14 mouse cellular contexts compared by ENCODE assay signal in genomic region chr7:45014096-45014451, GRCm38 (mm10). TPM values are rescaled to one million over a fixed set of nuclear protein-coding genes. Genes with fewer than 3 reads are reported as not detected.
DNase-seq lines count a peak whose midpoint lies in the region; ATAC-seq and TF ChIP-seq lines count a peak whose summit lies in the region.
"Had no signal": no experiment of that assay in that cellular context is flagged by ENCODE, and none has a peak within 500 bp of the region (broad histone marks: within the 10 kb centered on the region; RNA-seq: fewer than 3 reads in every experiment).

No protein-coding gene starts in this region.

- 98% methylated on average over 3 of the region's 3 CpGs for WGBS in forebrain, embryonic 13.5 days
- 90% methylated on average over 3 of the region's 3 CpGs for WGBS in forebrain, embryonic 11.5 days
- 96% methylated on average over 3 of the region's 3 CpGs for WGBS in intestine, embryonic 15.5 days
- 93% methylated on average over 3 of the region's 3 CpGs for WGBS in intestine, postnatal 0 days
- 96% methylated on average over 3 of the region's 3 CpGs for WGBS in embryonic facial prominence, embryonic 10.5 days
- WGBS in limb, embryonic 13.5 days = 98% methylated on average over 3 of the region's 3 CpGs

- no peak for TF ChIP-seq CTCF in intestine, postnatal 0 days (IDR thresholded peaks at IDR 0.05; ENCODE audit: low read depth)

- peaks cover 37% of the 10 kb centered on the region for H3K4me1 ChIP-seq in forebrain, embryonic 13.5 days
- peaks cover 12% of the 10 kb centered on the region; the same call in 1 of the 2 replicates for H3K4me1 ChIP-seq in forebrain, embryonic 11.5 days (replicated peaks; ENCODE audit: control insufficient read depth, insufficient read depth, low read length)
- H3K4me1 ChIP-seq in intestine, embryonic 15.5 days (replicated peaks) = peaks cover 20% of the 10 kb centered on the region
- H3K4me1 ChIP-seq in intestine, postnatal 0 days (replicated peaks; ENCODE audit: control insufficient read depth, insufficient read depth, low read length) = 0 out of 2 replicates have a peak, but pooled peaks cover 3% of the 10 kb centered on the region
- peaks cover 35% of the 10 kb centered on the region for H3K4me1 ChIP-seq in embryonic facial prominence, embryonic 10.5 days
- peaks cover 29% of the 10 kb centered on the region for H3K4me1 ChIP-seq in limb, embryonic 13.5 days

- ATAC-seq in forebrain, embryonic 13.5 days = no peak
- ATAC-seq in forebrain, embryonic 11.5 days (replicated peaks; ENCODE audit: low FRiP score) = no peak
- no peak for ATAC-seq in intestine, embryonic 15.5 days
- no peak for ATAC-seq in intestine, postnatal 0 days
- ATAC-seq in limb, embryonic 13.5 days (ENCODE audit: low FRiP score, low read depth) = no peak

- intact Hi-C loops in gastrocnemius, postnatal 36 days (cut with DNase I) = loop anchor here (1.0 kb wide), 1 partner anchor 14 kb away; no protein-coding TSS in a partner anchor

- 0 out of 2 replicates have a peak overlapping the region, but pooled peaks have one; percentile 3 for H3K4me3 ChIP-seq in forebrain, embryonic 13.5 days
- no peak overlapping the region for H3K4me3 ChIP-seq in forebrain, embryonic 11.5 days (ENCODE audit: low read depth, low read length)
- H3K4me3 ChIP-seq in intestine, embryonic 15.5 days (replicated peaks) = no peak overlapping the region
- H3K4me3 ChIP-seq in intestine, postnatal 0 days (ENCODE audit: low read depth, low read length) = no peak overlapping the region
- H3K4me3 ChIP-seq in embryonic facial prominence, embryonic 10.5 days = peak overlapping the region; percentile 98; the same call in 1 of the 2 replicates
- H3K4me3 ChIP-seq in limb, embryonic 13.5 days = no peak overlapping the region

- peaks cover 44% of the 10 kb centered on the region for H3K36me3 ChIP-seq in forebrain, embryonic 13.5 days (ENCODE audit: poor library complexity, severe bottlenecking)
- peaks cover 15% of the 10 kb centered on the region for H3K36me3 ChIP-seq in forebrain, embryonic 11.5 days (ENCODE audit: control insufficient read depth, insufficient read depth, low read length)
- peaks cover 34% of the 10 kb centered on the region for H3K36me3 ChIP-seq in intestine, embryonic 15.5 days
- H3K36me3 ChIP-seq in intestine, postnatal 0 days (ENCODE audit: control insufficient read depth, insufficient read depth) = peaks cover 42% of the 10 kb centered on the region
- H3K36me3 ChIP-seq in embryonic facial prominence, embryonic 10.5 days (replicated peaks) = peaks cover 53% of the 10 kb centered on the region
- H3K36me3 ChIP-seq in limb, embryonic 13.5 days = peaks cover 49% of the 10 kb centered on the region

- no peak overlapping the region for H3K27ac ChIP-seq in forebrain, embryonic 13.5 days
- no peak overlapping the region for H3K27ac ChIP-seq in forebrain, embryonic 11.5 days (ENCODE audit: low read depth, low read length)
- no peak overlapping the region for H3K27ac ChIP-seq in intestine, embryonic 15.5 days
- H3K27ac ChIP-seq in intestine, postnatal 0 days (ENCODE audit: low read depth, low read length) = no peak overlapping the region
- H3K27ac ChIP-seq in embryonic facial prominence, embryonic 10.5 days (replicated peaks) = no peak overlapping the region
- H3K27ac ChIP-seq in limb, embryonic 13.5 days = no peak overlapping the region
- H3K27ac ChIP-seq: heart, adult 2 months; lung, embryonic 15.5 days had no signal

- H3K9ac ChIP-seq in forebrain, embryonic 13.5 days = 0 out of 2 replicates have a peak overlapping the region, but pooled peaks have one; percentile 12
- H3K9ac ChIP-seq in forebrain, embryonic 11.5 days (ENCODE audit: low read length) = no peak overlapping the region
- no peak overlapping the region for H3K9ac ChIP-seq in intestine, embryonic 15.5 days
- H3K9ac ChIP-seq in intestine, postnatal 0 days (ENCODE audit: low read depth, low read length) = no peak overlapping the region
- no peak overlapping the region for H3K9ac ChIP-seq in limb, embryonic 13.5 days

- H3K27me3 ChIP-seq in forebrain, embryonic 13.5 days = peaks cover 12% of the 10 kb centered on the region
- H3K27me3 ChIP-seq in forebrain, embryonic 11.5 days (ENCODE audit: control insufficient read depth, insufficient read depth, low read length) = no peaks in the 10 kb centered on the region
- H3K27me3 ChIP-seq in intestine, embryonic 15.5 days (replicated peaks) = no peaks in the 10 kb centered on the region
- no peaks in the 10 kb centered on the region for H3K27me3 ChIP-seq in intestine, postnatal 0 days (replicated peaks; ENCODE audit: control insufficient read depth, insufficient read depth, low read length)
- H3K27me3 ChIP-seq in embryonic facial prominence, embryonic 10.5 days (replicated peaks; ENCODE audit: low read depth, poor library complexity, severe bottlenecking) = peaks cover 7% of the 10 kb centered on the region; the same call in 1 of the 2 replicates
- H3K27me3 ChIP-seq in limb, embryonic 13.5 days = no peaks in the 10 kb centered on the region
- H3K27me3 ChIP-seq: lung, embryonic 15.5 days had no signal

- DNase-seq in forebrain, embryonic 11.5 days (ENCODE audit: low spot score) = no peak
- DNase-seq in embryonic facial prominence, embryonic 10.5 days (ENCODE audit: low spot score) = no peak
- DNase-seq in adrenal gland, postnatal 25 days = no peak
- no peak for DNase-seq in gastrocnemius, postnatal 36 days
- DNase-seq: adrenal gland, postnatal 14 days; heart, adult 2 months; kidney, postnatal 14 days; layer of hippocampus, adult 9-11 months; thymus, adult 2 months had no signal

- peak overlapping the region; percentile 77 for H3K4me2 ChIP-seq in forebrain, embryonic 13.5 days
- no peak overlapping the region for H3K4me2 ChIP-seq in forebrain, embryonic 11.5 days (ENCODE audit: low read depth, low read length, severe bottlenecking)
- H3K4me2 ChIP-seq in intestine, embryonic 15.5 days (replicated peaks) = peak overlapping the region; percentile 68; the same call in 1 of the 2 replicates
- no peak overlapping the region for H3K4me2 ChIP-seq in intestine, postnatal 0 days (replicated peaks; ENCODE audit: low read depth)
- H3K4me2 ChIP-seq in limb, embryonic 13.5 days (replicated peaks) = peak overlapping the region; percentile 81; the same call in 1 of the 2 replicates

- H3K9me3 ChIP-seq in forebrain, embryonic 13.5 days (replicated peaks) = no peaks in the 10 kb centered on the region
- H3K9me3 ChIP-seq in forebrain, embryonic 11.5 days (ENCODE audit: control insufficient read depth, low read length) = no peaks in the 10 kb centered on the region
- H3K9me3 ChIP-seq in intestine, embryonic 15.5 days = no peaks in the 10 kb centered on the region
- no peaks in the 10 kb centered on the region for H3K9me3 ChIP-seq in intestine, postnatal 0 days (ENCODE audit: control insufficient read depth)
- no peaks in the 10 kb centered on the region for H3K9me3 ChIP-seq in embryonic facial prominence, embryonic 10.5 days
- no peaks in the 10 kb centered on the region for H3K9me3 ChIP-seq in limb, embryonic 13.5 days
- H3K9me3 ChIP-seq: lung, embryonic 15.5 days had no signal

RNA-seq across cellular contexts. Expression of gene Scaf1, which starts 2.1 kb away (rescaled TPM):
- 35.8 and 38.9 TPM in 2 replicates for polyA plus RNA-seq in forebrain, embryonic 13.5 days (2015; fragmentation: Nextera tagmentation; extraction: Ambion mirVana)
- polyA plus RNA-seq in forebrain, embryonic 11.5 days (2014; fragmentation: Nextera tagmentation; extraction: Ambion mirVana) = 59.9 and 60.2 TPM in 2 replicates
- polyA plus RNA-seq in intestine, embryonic 15.5 days (2015; fragmentation: Nextera tagmentation; extraction: Ambion mirVana) = 32.0 and 33.6 TPM in 2 replicates
- 21.7 and 22.6 TPM in 2 replicates for polyA plus RNA-seq in intestine, postnatal 0 days (2015; fragmentation: Nextera tagmentation; extraction: Ambion mirVana)
- polyA plus RNA-seq in embryonic facial prominence, embryonic 10.5 days (2016; fragmentation: Nextera tagmentation; extraction: Ambion mirVana) = 46.2 and 47.9 TPM in 2 replicates
- 38.6 and 40.7 TPM in 2 replicates for polyA plus RNA-seq in limb, embryonic 13.5 days (2015; fragmentation: Nextera tagmentation; extraction: Ambion mirVana)
- 86.4 and 99.4 TPM in 2 replicates for total RNA-seq in adrenal gland, postnatal 25 days (2021)
- 10 to 100 TPM; 36.9 to 40.2 TPM for total RNA-seq in gastrocnemius, postnatal 36 days (2021)

RNA-seq across cellular contexts. Expression of gene Rras, which starts 3.7 kb away (rescaled TPM):
- 9.4 and 10.2 TPM in 2 replicates for polyA plus RNA-seq in forebrain, embryonic 13.5 days (2015; fragmentation: Nextera tagmentation; extraction: Ambion mirVana)
- polyA plus RNA-seq in forebrain, embryonic 11.5 days (2014; fragmentation: Nextera tagmentation; extraction: Ambion mirVana) = 15.5 and 16.6 TPM in 2 replicates
- polyA plus RNA-seq in intestine, embryonic 15.5 days (2015; fragmentation: Nextera tagmentation; extraction: Ambion mirVana) = 57.6 and 61.0 TPM in 2 replicates
- 94.6 and 100 TPM in 2 replicates for polyA plus RNA-seq in intestine, postnatal 0 days (2015; fragmentation: Nextera tagmentation; extraction: Ambion mirVana)
- 18.8 and 20.3 TPM in 2 replicates for polyA plus RNA-seq in embryonic facial prominence, embryonic 10.5 days (2016; fragmentation: Nextera tagmentation; extraction: Ambion mirVana)
- 27.5 and 29.1 TPM in 2 replicates for polyA plus RNA-seq in limb, embryonic 13.5 days (2015; fragmentation: Nextera tagmentation; extraction: Ambion mirVana)
- total RNA-seq in adrenal gland, postnatal 25 days (2021) = 94.0 and 102 TPM in 2 replicates
- 10 to 100 TPM; 20.6 to 21.8 TPM for total RNA-seq in gastrocnemius, postnatal 36 days (2021)

RNA-seq across cellular contexts. Expression of gene Bcl2l12, which starts 15.6 kb away (rescaled TPM):
- 40.5 and 45.6 TPM in 2 replicates for polyA plus RNA-seq in forebrain, embryonic 13.5 days (2015; fragmentation: Nextera tagmentation; extraction: Ambion mirVana)
- 70.6 and 74.9 TPM in 2 replicates for polyA plus RNA-seq in forebrain, embryonic 11.5 days (2014; fragmentation: Nextera tagmentation; extraction: Ambion mirVana)
- 37.3 and 43.6 TPM in 2 replicates for polyA plus RNA-seq in intestine, embryonic 15.5 days (2015; fragmentation: Nextera tagmentation; extraction: Ambion mirVana)
- 18.3 and 19.6 TPM in 2 replicates for polyA plus RNA-seq in intestine, postnatal 0 days (2015; fragmentation: Nextera tagmentation; extraction: Ambion mirVana)
- polyA plus RNA-seq in embryonic facial prominence, embryonic 10.5 days (2016; fragmentation: Nextera tagmentation; extraction: Ambion mirVana) = 87.0 and 90.7 TPM in 2 replicates
- 77.3 and 78.4 TPM in 2 replicates for polyA plus RNA-seq in limb, embryonic 13.5 days (2015; fragmentation: Nextera tagmentation; extraction: Ambion mirVana)
- 18.7 and 24.4 TPM in 2 replicates for total RNA-seq in adrenal gland, postnatal 25 days (2021)
- total RNA-seq in gastrocnemius, postnatal 36 days (2021) = 1 to 10 TPM; 8.0 to 8.9 TPM

RNA-seq across cellular contexts. Expression of gene Irf3, which starts 16.6 kb away (rescaled TPM):
- 67.9 and 72.7 TPM in 2 replicates for polyA plus RNA-seq in forebrain, embryonic 13.5 days (2015; fragmentation: Nextera tagmentation; extraction: Ambion mirVana)
- polyA plus RNA-seq in forebrain, embryonic 11.5 days (2014; fragmentation: Nextera tagmentation; extraction: Ambion mirVana) = 75.3 and 86.0 TPM in 2 replicates
- polyA plus RNA-seq in intestine, embryonic 15.5 days (2015; fragmentation: Nextera tagmentation; extraction: Ambion mirVana) = 89.9 and 99.6 TPM in 2 replicates
- polyA plus RNA-seq in intestine, postnatal 0 days (2015; fragmentation: Nextera tagmentation; extraction: Ambion mirVana) = 53.2 and 56.4 TPM in 2 replicates
- 70.3 and 77.5 TPM in 2 replicates for polyA plus RNA-seq in embryonic facial prominence, embryonic 10.5 days (2016; fragmentation: Nextera tagmentation; extraction: Ambion mirVana)
- polyA plus RNA-seq in limb, embryonic 13.5 days (2015; fragmentation: Nextera tagmentation; extraction: Ambion mirVana) = 94.6 and 96.8 TPM in 2 replicates
- total RNA-seq in adrenal gland, postnatal 25 days (2021) = 138 and 151 TPM in 2 replicates
- 10 to 100 TPM; 18.3 to 20.3 TPM for total RNA-seq in gastrocnemius, postnatal 36 days (2021)

RNA-seq across cellular contexts. Expression of gene Prmt1, which starts 27.7 kb away (rescaled TPM):
- polyA plus RNA-seq in forebrain, embryonic 13.5 days (2015; fragmentation: Nextera tagmentation; extraction: Ambion mirVana) = 815 and 859 TPM in 2 replicates
- 286 and 301 TPM in 2 replicates for polyA plus RNA-seq in forebrain, embryonic 11.5 days (2014; fragmentation: Nextera tagmentation; extraction: Ambion mirVana)
- 449 and 456 TPM in 2 replicates for polyA plus RNA-seq in intestine, embryonic 15.5 days (2015; fragmentation: Nextera tagmentation; extraction: Ambion mirVana)
- polyA plus RNA-seq in intestine, postnatal 0 days (2015; fragmentation: Nextera tagmentation; extraction: Ambion mirVana) = 124 and 130 TPM in 2 replicates
- 968 and 991 TPM in 2 replicates for polyA plus RNA-seq in embryonic facial prominence, embryonic 10.5 days (2016; fragmentation: Nextera tagmentation; extraction: Ambion mirVana)
- polyA plus RNA-seq in limb, embryonic 13.5 days (2015; fragmentation: Nextera tagmentation; extraction: Ambion mirVana) = 670 and 703 TPM in 2 replicates
- 177 and 221 TPM in 2 replicates for total RNA-seq in adrenal gland, postnatal 25 days (2021)
- total RNA-seq in gastrocnemius, postnatal 36 days (2021) = 100 to 1,000 TPM; 105 to 123 TPM

Comparison
In these comparisons a context has a peak if more than half of its experiments do, and no peak if none do; other contexts are left out.
1. H3K4me2 ChIP-seq: peak in forebrain, embryonic 13.5 days (single experiment), intestine, embryonic 15.5 days (single experiment) and limb, embryonic 13.5 days (single experiment); none in forebrain, embryonic 11.5 days (single experiment) and intestine, postnatal 0 days (single experiment).
2. H3K4me3 ChIP-seq: peak in forebrain, embryonic 13.5 days (single experiment) and embryonic facial prominence, embryonic 10.5 days (single experiment); none in forebrain, embryonic 11.5 days (single experiment), intestine, embryonic 15.5 days (single experiment), intestine, postnatal 0 days (single experiment) and limb, embryonic 13.5 days (single experiment).